Mouse (Mus musculus) urinary bladder, postnatal 10 days (tissue): ENCODE measurements around the gene Olfr1537.

Experiments used
- DNase-seq: peaks from one replicate; pipeline ENCODE4 v3.0.0; 2022; ENCODE audit warnings: low spot score

The Olfr1537 gene

GRCm38 (mm10) chr9:39249894-39250293, at the start of gene Olfr1537:
TSS of gene Olfr1537 (minus strand) at chr9:39249994.
- DNase-seq = no peak

GRCm38 (mm10) chr9:39287136-39287535, 37.3 kb upstream of the Olfr1537 start:
- DNase-seq = no peak

- no peak for DNase-seq
Observed at GRCm38 (mm10) chr9:39276718-39277117, 26.9 kb upstream of the Olfr1537 start, which contains the start of gene Olfr945. TSS of gene Olfr945 (minus strand) at chr9:39276818.

- DNase-seq = no peak
Observed at GRCm38 (mm10) chr9:39201620-39202019, 48.2 kb downstream of the Olfr1537 start, which contains the start of gene Olfr944. TSS of gene Olfr944 (plus strand) at chr9:39201920.
